Mouse (Mus musculus) ES-E14 (cell line): ENCODE results near the gene A430033K04Rik.

Experiments used
- HCFC1 ChIP-seq: IDR thresholded peaks from 2 replicates; pipeline ENCODE4 v1.6.1; 2012; ENCODE audit warnings: low read length, inconsistent platforms, borderline replicate concordance; ENCODE audit not compliant: insufficient read depth
- MAFK ChIP-seq: IDR thresholded peaks from 2 replicates; pipeline ENCODE4 v1.6.1; 2014; ENCODE audit warnings: mild to moderate bottlenecking, low read depth, low read length, inconsistent platforms; ENCODE audit not compliant: insufficient read depth

- TF ChIP-seq HCFC1 (no peak), MAFK (0 out of 2 replicates have a peak, but pooled peaks have one; percentile 10)
These were observed 3.2 kb upstream of the A430033K04Rik start, which contains the start of gene Zfp68 for GRCm38 (mm10) chr5:138619211-138620128.
